Mouse (Mus musculus) intestine, postnatal 0 days (tissue): ENCODE measurements around the gene Ralgps1. TPM values are rescaled to one million over a fixed set of nuclear protein-coding genes. Genes with fewer than 3 reads are reported as not detected.

Experiments
- ATAC-seq: fragments of 200-750 bp; cut with Nextera tagmentation; 2 replicates; pipeline ENCODE4 v1.8.0; 2017; ENCODE audit warnings: mild to moderate bottlenecking, moderate TSS enrichment, moderate library complexity
- H3K27ac ChIP-seq: fragments of 300-500 bp; sonication (generic); 2 replicates; pipeline ENCODE4 v1.5.1; 2014; ENCODE audit warnings: mild to moderate bottlenecking, low read depth, low read length, moderate library complexity
- H3K27me3 ChIP-seq: fragments of 300-500 bp; sonication (generic); replicated peaks from 2 replicates; pipeline ENCODE4 v1.6.1; 2014; ENCODE audit warnings: low read length, mixed read lengths; ENCODE audit not compliant: control insufficient read depth, insufficient read depth
- H3K36me3 ChIP-seq: fragments of 300-500 bp; sonication (generic); 2 replicates; pipeline ENCODE4 v1.6.1; 2014; ENCODE audit warnings: mild to moderate bottlenecking, moderate library complexity; ENCODE audit not compliant: control insufficient read depth, insufficient read depth
- H3K4me1 ChIP-seq: fragments of 300-500 bp; sonication (generic); replicated peaks from 2 replicates; pipeline ENCODE4 v1.6.1; 2014; ENCODE audit warnings: antibody characterized with exemption, low read length, mixed read lengths; ENCODE audit not compliant: control insufficient read depth, insufficient read depth
- H3K4me2 ChIP-seq: fragments of 300-500 bp; sonication (generic); replicated peaks from 2 replicates; pipeline ENCODE4 v1.6.1; 2014; ENCODE audit warnings: low read depth, mild to moderate bottlenecking, moderate library complexity
- H3K4me3 ChIP-seq: fragments of 300-500 bp; sonication (generic); 2 replicates; pipeline ENCODE4 v1.5.1; 2014; ENCODE audit warnings: low read depth, low read length
- H3K9ac ChIP-seq: fragments of 300-500 bp; sonication (generic); 2 replicates; pipeline ENCODE4 v1.6.1; 2014; ENCODE audit warnings: mild to moderate bottlenecking, low read depth, low read length
- H3K9me3 ChIP-seq: fragments of 300-500 bp; sonication (generic); 2 replicates; pipeline ENCODE4 v1.6.1; 2016; ENCODE audit warnings: mixed run types; ENCODE audit not compliant: control insufficient read depth
- CTCF ChIP-seq: sonication (generic); IDR thresholded peaks from 2 replicates; pipeline ENCODE4 v1.5.1; 2016; ENCODE audit warnings: low read depth, mild to moderate bottlenecking, control low read depth, antibody characterized with exemption, moderate library complexity
- WGBS: fragments of 180-500 bp; shearing (Covaris S2); extraction: QIAGEN DNeasy Blood & Tissue Kit; methylation state at CpG from one replicate; pipeline ENCODE4 v1.1.7; 2014; 5-methylcytosine and 5-hydroxymethylcytosine counted together
- polyA plus RNA-seq: library from polyadenylated mRNA; unstranded; fragments of >200 nt; fragmentation: Nextera tagmentation; extraction: Ambion mirVana; gene quantifications from 2 replicates; pipeline ENCODE4 v1.2.1, GENCODE M21; 2015

Gene Ralgps1
- polyA plus RNA-seq, 1 experiment from 2014 or later = 4.0 TPM

GRCm38 (mm10) chr2:33393951-33394635, 22.8 kb upstream of the Ralgps1 start:
- Histone ChIP-seq H3K27me3 (peaks cover 16% of the 10 kb centered on the region; the same call in 1 of the 2 replicates), H3K9ac (no peak overlapping the region), H3K27ac (no peak overlapping the region), H3K4me3 (no peak overlapping the region), H3K4me2 (no peak overlapping the region), H3K36me3 (no peaks in the 10 kb centered on the region), H3K4me1 (no peaks in the 10 kb centered on the region), H3K9me3 (peaks cover 4% of the 10 kb centered on the region; the same call in 1 of the 2 replicates)
- TF ChIP-seq CTCF = no peak
- WGBS = 62% methylated on average over 11 of the region's 11 CpGs
- no peak for ATAC-seq

- TF ChIP-seq CTCF = no peak
- no peak for ATAC-seq
- H3K4me2 ChIP-seq = no peak overlapping the region
These were observed 21.7 kb upstream of the Ralgps1 start for GRCm38 (mm10) chr2:33393021-33393420.

GRCm38 (mm10) chr2:33371648-33372408, 542 bp upstream of the Ralgps1 start:
- peak overlapping the region; percentile 58 for H3K4me3 ChIP-seq
- H3K36me3 ChIP-seq = no peaks in the 10 kb centered on the region; the same call in 1 of the 2 replicates
- H3K27ac ChIP-seq = no peak overlapping the region
- ATAC-seq = no peak
- peak overlapping the region; percentile 74 for H3K4me2 ChIP-seq
- no peaks in the 10 kb centered on the region for H3K27me3 ChIP-seq
- WGBS = 29% methylated on average over 18 of the region's 18 CpGs
- peaks cover 3% of the 10 kb centered on the region; the same call in 1 of the 2 replicates for H3K4me1 ChIP-seq
- no peaks in the 10 kb centered on the region for H3K9me3 ChIP-seq
- no peak for TF ChIP-seq CTCF
- H3K9ac ChIP-seq = no peak overlapping the region

More at GRCm38 (mm10) chr2:33393021-33393420, 21.7 kb upstream of the Ralgps1 start:
- H3K36me3 ChIP-seq = no peaks in the 10 kb centered on the region
- H3K9ac ChIP-seq = no peak overlapping the region
- peaks cover 16% of the 10 kb centered on the region; the same call in 1 of the 2 replicates for H3K27me3 ChIP-seq
- H3K9me3 ChIP-seq = peaks cover 4% of the 10 kb centered on the region; the same call in 1 of the 2 replicates
- no peak overlapping the region for H3K27ac ChIP-seq
- H3K4me1 ChIP-seq = no peaks in the 10 kb centered on the region
- no peak overlapping the region for H3K4me3 ChIP-seq

DNA sequence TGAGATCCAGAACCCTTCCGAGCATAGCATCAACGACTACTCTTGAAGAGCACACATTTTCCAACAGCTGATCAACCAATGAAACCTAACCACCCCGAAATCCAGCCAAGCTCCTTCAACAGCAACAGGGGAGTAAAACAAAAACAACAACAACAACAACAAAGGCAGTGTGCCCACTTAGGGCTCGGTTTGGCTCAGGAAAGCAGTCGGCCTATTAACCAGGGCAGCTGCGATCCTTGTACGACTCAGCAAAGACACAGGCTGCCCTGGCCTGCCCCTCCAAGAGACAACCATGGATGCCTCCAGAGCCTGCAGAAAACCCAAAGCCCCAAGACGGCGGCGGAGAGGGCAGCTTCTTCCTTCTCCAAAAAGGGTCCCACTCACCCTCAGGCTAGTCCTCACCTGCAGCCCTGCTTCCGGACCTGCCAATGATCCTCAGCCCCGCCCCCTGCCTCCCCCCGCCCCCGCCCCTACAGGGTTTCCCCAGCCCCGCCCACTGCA, 960 bp downstream of the Ralgps1 start:
- Histone ChIP-seq H3K9me3 (no peaks in the 10 kb centered on the region), H3K4me3 (peak overlapping the region; percentile 58), H3K27ac (peak overlapping the region; percentile 93), H3K9ac (0 out of 2 replicates have a peak overlapping the region, but pooled peaks have one; percentile 50), H3K27me3 (no peaks in the 10 kb centered on the region), H3K4me1 (peaks cover 14% of the 10 kb centered on the region; the same call in 1 of the 2 replicates), H3K4me2 (peak overlapping the region; percentile 74), H3K36me3 (no peaks in the 10 kb centered on the region; the same call in 1 of the 2 replicates)
- ATAC-seq = no peak
- WGBS = 9% methylated on average over 15 of the region's 15 CpGs
- no peak for TF ChIP-seq CTCF

GRCm38 (mm10) chr2:33369453-33369852, 1.8 kb downstream of the Ralgps1 start:
- H3K27ac ChIP-seq = peak overlapping the region; percentile 41; the same call in 1 of the 2 replicates
- 49% methylated on average over 3 of the region's 3 CpGs for WGBS

GRCm38 (mm10) chr2:33368486-33368885, 2.8 kb downstream of the Ralgps1 start:
- Histone ChIP-seq H3K27ac (no peak overlapping the region), H3K4me2 (no peak overlapping the region), H3K9me3 (no peaks in the 10 kb centered on the region), H3K4me1 (peaks cover 17% of the 10 kb centered on the region; the same call in 1 of the 2 replicates), H3K27me3 (no peaks in the 10 kb centered on the region), H3K9ac (no peak overlapping the region), H3K4me3 (no peak overlapping the region), H3K36me3 (no peaks in the 10 kb centered on the region; the same call in none of the 2 replicates)
- no peak for ATAC-seq
- no peak for TF ChIP-seq CTCF
- WGBS = 90% methylated on average over 1 of the region's 1 CpGs

More at GRCm38 (mm10) chr2:33369453-33369852, 1.8 kb downstream of the Ralgps1 start:
- no peak for ATAC-seq
- Histone ChIP-seq H3K27me3 (no peaks in the 10 kb centered on the region), H3K4me2 (peak overlapping the region; percentile 74; the same call in 1 of the 2 replicates), H3K4me3 (no peak overlapping the region), H3K36me3 (no peaks in the 10 kb centered on the region; the same call in 1 of the 2 replicates), H3K9ac (no peak overlapping the region), H3K4me1 (peaks cover 17% of the 10 kb centered on the region; the same call in 1 of the 2 replicates), H3K9me3 (no peaks in the 10 kb centered on the region)
- no peak for TF ChIP-seq CTCF
